Mouse (Mus musculus) neutrophil, adult 5-6 weeks (primary cell): ENCODE results near the gene Gm7233. TPM values are rescaled to one million over a fixed set of nuclear protein-coding genes. Genes with fewer than 3 reads are reported as not detected.
"Not testable (repeated sequence)": the region's sequence is repeated elsewhere in the genome, so short reads cannot be mapped to it uniquely, and the experiment has no call there.

ENCODE experiments used
- ATAC-seq: fragments of 151-379, 151-347 bp; 2 replicates; pipeline ENCODE4 v1.8.0; 2017; ENCODE audit warnings: mild to moderate bottlenecking, moderate TSS enrichment; ENCODE audit not compliant: insufficient number of reproducible peaks, poor library complexity, low FRiP score, severe bottlenecking; ENCODE audit errors: extremely low read depth
- total RNA-seq: library from RNA; stranded (forward); fragments of 200-1000 nt; gene quantifications from 2 replicates; pipeline ENCODE4 v1.2.3, GENCODE M21; 2017

Gene Gm7233
- total RNA-seq: not detected in 2 replicates

DNA sequence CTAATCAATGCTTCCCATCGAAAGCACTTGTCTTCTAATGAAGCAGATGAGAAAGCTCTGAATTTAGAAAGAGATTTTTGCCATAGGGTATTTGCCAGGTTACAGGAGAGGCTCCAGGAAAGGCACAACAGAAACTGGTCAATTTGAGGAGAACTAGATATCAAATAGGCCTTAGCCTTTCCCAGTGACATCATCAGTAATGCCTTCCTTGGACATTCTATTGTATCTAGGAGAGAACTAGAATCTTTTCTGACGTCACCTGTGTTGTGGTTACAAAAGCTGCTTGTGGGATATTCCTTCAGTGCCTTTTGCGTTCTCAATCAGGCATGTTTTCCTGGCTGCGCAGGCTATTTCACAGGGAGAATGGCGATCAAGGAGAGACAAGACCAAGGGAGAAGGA is at the start of gene Gm7233:
Gm7233 (plus strand) TSS at position 301 of the 400 bp plus-strand sequence.
- ATAC-seq: not testable (repeated sequence)

DNA sequence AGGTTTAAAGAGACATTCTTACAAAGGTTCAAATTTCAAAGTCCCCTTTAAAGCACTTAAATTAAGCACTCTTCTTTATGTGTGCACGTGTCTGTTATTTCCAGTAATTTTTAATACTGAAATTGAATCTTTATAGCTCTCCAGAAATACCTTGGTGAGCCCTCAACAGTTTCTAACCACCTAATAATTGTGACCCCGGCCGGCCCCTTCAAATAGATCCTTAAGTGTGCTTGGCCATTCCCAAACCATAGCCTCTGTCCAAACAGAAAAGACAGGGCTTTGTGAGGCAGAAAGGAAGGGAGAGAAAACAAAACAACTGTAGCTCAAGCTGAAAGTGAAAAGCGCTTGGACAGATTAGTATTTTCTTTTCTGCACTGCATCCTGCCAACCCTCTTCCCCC is 12.5 kb upstream of the Gm7233 start:
- not testable (repeated sequence) for ATAC-seq

DNA sequence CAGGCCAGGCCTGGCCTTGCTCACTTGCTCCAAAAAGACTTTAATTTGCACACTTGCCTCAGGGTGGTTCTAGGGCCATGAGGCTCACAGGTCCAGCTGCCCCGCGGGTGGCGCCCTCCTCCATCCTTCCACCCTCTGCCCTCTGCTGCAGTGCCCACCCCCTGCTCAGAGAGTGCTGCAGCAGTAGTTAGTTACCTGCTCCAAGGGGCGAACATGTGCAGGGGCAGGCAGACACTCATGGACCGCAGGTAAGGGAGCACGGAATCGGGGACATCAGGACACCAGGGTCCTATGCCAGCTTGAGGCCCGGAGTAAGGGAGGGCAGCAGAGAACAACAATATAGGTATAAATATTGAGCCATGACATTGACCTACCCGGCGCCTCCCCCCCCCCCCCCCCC is 11.7 kb upstream of the Gm7233 start:
- ATAC-seq: not testable (repeated sequence)

DNA sequence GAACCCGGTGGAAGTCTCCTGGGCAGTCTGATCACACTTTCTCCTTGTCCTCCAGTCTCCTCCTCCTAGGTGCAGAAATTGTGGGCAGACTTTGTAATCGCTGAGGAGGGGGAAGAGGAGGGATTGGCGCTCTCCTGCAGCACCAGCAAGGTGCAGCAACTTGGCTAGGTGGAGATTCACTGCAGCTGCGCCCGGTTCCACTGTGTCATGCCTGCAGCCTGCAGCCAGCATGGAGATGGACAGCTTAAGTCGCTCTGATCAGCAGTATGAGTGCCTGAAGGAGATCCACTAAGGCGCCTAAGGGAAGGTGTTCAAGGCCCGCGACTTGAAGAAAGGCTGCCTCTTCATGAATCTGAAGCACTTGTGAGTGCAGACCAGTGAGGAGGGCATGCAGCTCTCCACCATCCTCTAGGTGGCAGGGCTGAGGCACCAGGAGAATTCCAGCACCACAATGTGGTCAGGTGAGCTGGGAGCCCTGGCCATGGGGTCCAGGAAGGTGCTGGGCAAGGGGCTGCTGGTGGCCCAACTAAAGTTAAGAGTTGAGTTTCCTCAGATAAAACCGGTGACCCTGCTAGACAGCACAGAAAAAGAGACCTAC is 11.0 kb upstream of the Gm7233 start:
- not testable (repeated sequence) for ATAC-seq

GRCm38 (mm10) chr14:43235204-43235603 is 55.5 kb downstream of the Gm7233 start, which contains the start of gene Gm8122:
Gm8122 (minus strand) TSS chr14:43235304.
- not testable (repeated sequence) for ATAC-seq

Other genes starting within 250 kb of the Gm7233 start
- gene Gm8082, start 186.2 kb upstream of the Gm7233 start, total RNA-seq: not detected in 2 replicates
- not detected in 2 replicates for gene Gm10376, start 164.2 kb upstream of the Gm7233 start, total RNA-seq
- not detected in 2 replicates for gene Gm8094, start 103.2 kb upstream of the Gm7233 start, total RNA-seq
- gene Gm8104, start 79.3 kb upstream of the Gm7233 start, total RNA-seq: not detected in 2 replicates
- gene Gm8122, start 55.4 kb downstream of the Gm7233 start, total RNA-seq: not detected in 2 replicates
- not detected in 2 replicates for gene Gm8126, start 78.8 kb downstream of the Gm7233 start, total RNA-seq
- gene Gm9732, start 95.2 kb downstream of the Gm7233 start, total RNA-seq: not detected in 2 replicates
- not detected in 2 replicates for gene Gm8127, start 114.0 kb downstream of the Gm7233 start, total RNA-seq
- not detected in 2 replicates for gene 1700001F09Rik, start 167.9 kb downstream of the Gm7233 start, total RNA-seq
- gene Gm8138, start 236.5 kb downstream of the Gm7233 start, total RNA-seq: not detected in 2 replicates